Mouse (Mus musculus) olfactory bulb, adult 2 months (tissue): ENCODE data around the gene Lhfpl3.

Experiments used
- CTCF ChIP-seq: fragments of 200-500 bp; IDR thresholded peaks from 2 replicates; pipeline ENCODE4 v1.5.1; 2012; ENCODE audit warnings: low read depth, mild to moderate bottlenecking, low read length, moderate library complexity; ENCODE audit not compliant: insufficient read depth
- POLR2A ChIP-seq: fragments of 200-500 bp; IDR thresholded peaks from 2 replicates; pipeline ENCODE4 v1.6.1; 2012; ENCODE audit warnings: mild to moderate bottlenecking, low read depth, low read length, moderate library complexity; ENCODE audit not compliant: insufficient read depth

DNA sequence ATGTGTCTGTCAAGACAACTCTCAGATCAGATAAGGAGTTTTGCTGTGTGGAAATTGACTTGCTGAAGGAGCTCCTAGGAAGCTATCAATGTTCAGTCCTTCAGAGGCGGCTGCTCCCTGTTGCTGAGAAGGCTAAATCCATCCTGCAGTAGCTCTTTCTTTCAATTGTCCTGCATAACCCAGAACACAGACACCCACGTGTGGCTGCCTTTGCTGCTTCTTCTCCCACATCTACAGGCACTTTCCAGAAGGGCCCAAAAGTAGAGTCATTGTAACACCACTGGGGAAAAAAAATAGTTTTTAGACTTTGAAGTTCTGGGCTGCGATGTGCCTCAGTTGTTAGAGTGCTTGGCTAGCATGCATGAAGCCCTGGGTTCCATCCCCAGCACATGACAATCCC is 480.9 kb downstream of the Lhfpl3 start:
- TF ChIP-seq CTCF (no peak), POLR2A (no peak)
